Mouse (Mus musculus) hindbrain, postnatal 0 days (tissue): ENCODE measurements around the gene Phrf1. TPM values are rescaled to one million over a fixed set of nuclear protein-coding genes. Genes with fewer than 3 reads are reported as not detected.

Experiments used
- ATAC-seq: fragments of 200-750 bp; cut with Nextera tagmentation; 2 replicates; pipeline ENCODE4 v1.8.0; 2017; ENCODE audit warnings: mild to moderate bottlenecking, moderate TSS enrichment, moderate library complexity
- DNase-seq: peaks from one replicate; pipeline ENCODE4 v3.0.0-alpha.2; 2015; ENCODE audit warnings: low spot score
- H3K27ac ChIP-seq: fragments of 300-500 bp; sonication (generic); 2 replicates; pipeline ENCODE4 v1.5.1; 2014; ENCODE audit warnings: mild to moderate bottlenecking
- H3K27me3 ChIP-seq: fragments of 300-500 bp; sonication (generic); 2 replicates; pipeline ENCODE4 v1.6.1; 2014; ENCODE audit warnings: low read length, mixed read lengths; ENCODE audit not compliant: insufficient read depth
- H3K36me3 ChIP-seq: fragments of 300-500 bp; sonication (generic); 2 replicates; pipeline ENCODE4 v1.6.1; 2014; ENCODE audit warnings: low read length, mixed read lengths; ENCODE audit not compliant: insufficient read depth
- H3K4me1 ChIP-seq: fragments of 300-500 bp; sonication (generic); 2 replicates; pipeline ENCODE4 v1.6.1; 2014; ENCODE audit warnings: antibody characterized with exemption, low read length, mixed read lengths; ENCODE audit not compliant: insufficient read depth
- H3K4me2 ChIP-seq: fragments of 300-500 bp; sonication (generic); 2 replicates; pipeline ENCODE4 v1.6.1; 2014; ENCODE audit warnings: low read depth, mild to moderate bottlenecking, low read length, moderate library complexity, mixed read lengths
- H3K4me3 ChIP-seq: fragments of 300-500 bp; sonication (generic); 2 replicates; pipeline ENCODE4 v1.5.1; 2014; ENCODE audit warnings: low read length
- H3K9ac ChIP-seq: fragments of 300-500 bp; sonication (generic); replicated peaks from 2 replicates; pipeline ENCODE4 v1.6.1; 2014; ENCODE audit warnings: mild to moderate bottlenecking, low read length, moderate library complexity, mixed read lengths
- H3K9me3 ChIP-seq: fragments of 300-500 bp; sonication (generic); 2 replicates; pipeline ENCODE4 v1.6.1; 2016; ENCODE audit warnings: low read length, mixed read lengths
- CTCF ChIP-seq: IDR thresholded peaks from 2 replicates; pipeline ENCODE4 v1.5.1; 2016; ENCODE audit warnings: antibody characterized with exemption, control low read depth, low read depth
- WGBS: fragments of 180-500 bp; shearing (Covaris S2); extraction: QIAGEN DNeasy Blood & Tissue Kit; methylation state at CpG from one replicate; pipeline ENCODE4 v1.1.7; 2014; 5-methylcytosine and 5-hydroxymethylcytosine counted together
- polyA plus RNA-seq: library from polyadenylated mRNA; unstranded; fragments of >200 nt; fragmentation: Nextera tagmentation; extraction: Ambion mirVana; gene quantifications from 2 replicates; pipeline ENCODE4 v1.2.1, GENCODE M21; 2015
- total RNA-seq: library from RNA; depleted of rRNA; stranded (reverse); fragments of >200 nt; gene quantifications from 2 replicates; pipeline ENCODE4 v1.2.3, GENCODE M21; 2014

Gene Phrf1
- total and polyA plus RNA-seq, 2 experiments from 2014 or later, result 38.0 to 56.4 TPM

GRCm38 (mm10) chr7:141264041-141264700 is 35.6 kb downstream of the Phrf1 start:
- H3K4me2 ChIP-seq, result no peak overlapping the region
- no peak overlapping the region for H3K27ac ChIP-seq
- TF ChIP-seq CTCF, result no peak
- peaks cover 48% of the 10 kb centered on the region for H3K36me3 ChIP-seq
- no peaks in the 10 kb centered on the region for H3K4me1 ChIP-seq
- H3K4me3 ChIP-seq, result no peak overlapping the region
- H3K9me3 ChIP-seq, result no peaks in the 10 kb centered on the region
- ATAC-seq (no peak), DNase-seq (no peak)
- WGBS, result 76% methylated on average over 11 of the region's 11 CpGs
- H3K9ac ChIP-seq, result no peak overlapping the region
- H3K27me3 ChIP-seq, result no peaks in the 10 kb centered on the region

DNA sequence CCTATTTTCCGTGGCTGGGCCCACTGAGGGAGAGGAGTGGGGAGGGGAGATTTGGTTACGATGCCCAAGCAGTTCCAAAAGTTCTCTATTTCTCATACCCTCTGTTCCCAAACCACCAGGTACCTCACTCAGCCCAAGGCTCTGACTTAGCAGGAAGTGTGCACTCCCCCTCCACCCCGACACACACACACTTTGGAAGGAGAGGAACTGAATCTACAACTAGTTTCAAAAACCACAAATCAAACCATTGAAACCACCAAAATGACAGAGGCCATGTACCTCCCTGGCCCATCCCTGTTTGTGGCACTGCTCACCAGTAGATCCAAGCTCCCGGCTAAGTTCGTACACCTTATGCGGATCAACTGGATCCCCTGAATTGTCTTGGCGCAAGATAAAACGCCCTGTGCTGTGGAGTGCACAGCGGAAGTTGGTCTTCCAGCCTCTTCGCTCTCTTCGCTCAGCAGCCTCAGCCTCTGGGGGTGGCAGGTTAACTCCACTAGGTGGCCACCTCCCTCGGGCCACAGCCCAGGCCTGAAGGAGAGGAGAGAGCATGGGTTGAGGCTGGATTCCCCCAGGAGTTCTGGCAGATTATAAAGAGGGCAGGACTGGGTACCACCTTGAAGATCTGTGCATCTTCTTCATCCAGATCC is 36.3 kb downstream of the Phrf1 start:
- no peaks in the 10 kb centered on the region for H3K27me3 ChIP-seq
- ATAC-seq, result peak; percentile 52; the same call in 1 of the 2 replicates

DNA sequence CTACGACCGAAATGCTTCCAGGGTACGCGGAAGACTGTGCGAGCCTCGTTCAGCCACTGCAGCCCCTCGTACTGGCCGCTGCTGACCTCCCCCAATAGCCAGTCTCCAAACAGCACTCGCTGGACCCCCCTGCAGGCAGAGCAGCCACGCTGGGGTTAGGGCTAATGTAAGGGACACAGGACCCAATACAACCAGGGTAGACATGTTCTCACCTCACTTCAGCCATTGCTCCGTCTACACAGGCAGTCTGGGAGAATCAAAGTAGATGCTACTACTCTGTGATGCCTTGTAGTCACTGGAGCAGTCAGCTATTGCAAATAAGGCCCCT is 36.8 kb downstream of the Phrf1 start:
- Histone ChIP-seq H3K27me3 (no peaks in the 10 kb centered on the region), H3K9ac (no peak overlapping the region), H3K9me3 (no peaks in the 10 kb centered on the region), H3K4me1 (no peaks in the 10 kb centered on the region), H3K4me2 (peak overlapping the region; percentile 61), H3K27ac (no peak overlapping the region), H3K4me3 (no peak overlapping the region), H3K36me3 (peaks cover 36% of the 10 kb centered on the region)
- ATAC-seq (no peak), DNase-seq (no peak)
- 34% methylated on average over 11 of the region's 11 CpGs for whole genome bisulfite sequencing
- TF ChIP-seq CTCF, result no peak; the same call in 1 of the 2 replicates

More for the DNA sequence above, 36.3 kb downstream of the Phrf1 start:
- no peak overlapping the region for H3K9ac ChIP-seq
- H3K4me1 ChIP-seq, result no peaks in the 10 kb centered on the region
- peak; percentile 61 for TF ChIP-seq CTCF
- no peak overlapping the region for H3K27ac ChIP-seq
- no peaks in the 10 kb centered on the region for H3K9me3 ChIP-seq
- peak overlapping the region; percentile 61; the same call in 1 of the 2 replicates for H3K4me2 ChIP-seq
- DNase-seq, result peak; percentile 36
- no peak overlapping the region for H3K4me3 ChIP-seq
- peaks cover 41% of the 10 kb centered on the region for H3K36me3 ChIP-seq
- 40% methylated on average over 12 of the region's 12 CpGs for WGBS

DNA sequence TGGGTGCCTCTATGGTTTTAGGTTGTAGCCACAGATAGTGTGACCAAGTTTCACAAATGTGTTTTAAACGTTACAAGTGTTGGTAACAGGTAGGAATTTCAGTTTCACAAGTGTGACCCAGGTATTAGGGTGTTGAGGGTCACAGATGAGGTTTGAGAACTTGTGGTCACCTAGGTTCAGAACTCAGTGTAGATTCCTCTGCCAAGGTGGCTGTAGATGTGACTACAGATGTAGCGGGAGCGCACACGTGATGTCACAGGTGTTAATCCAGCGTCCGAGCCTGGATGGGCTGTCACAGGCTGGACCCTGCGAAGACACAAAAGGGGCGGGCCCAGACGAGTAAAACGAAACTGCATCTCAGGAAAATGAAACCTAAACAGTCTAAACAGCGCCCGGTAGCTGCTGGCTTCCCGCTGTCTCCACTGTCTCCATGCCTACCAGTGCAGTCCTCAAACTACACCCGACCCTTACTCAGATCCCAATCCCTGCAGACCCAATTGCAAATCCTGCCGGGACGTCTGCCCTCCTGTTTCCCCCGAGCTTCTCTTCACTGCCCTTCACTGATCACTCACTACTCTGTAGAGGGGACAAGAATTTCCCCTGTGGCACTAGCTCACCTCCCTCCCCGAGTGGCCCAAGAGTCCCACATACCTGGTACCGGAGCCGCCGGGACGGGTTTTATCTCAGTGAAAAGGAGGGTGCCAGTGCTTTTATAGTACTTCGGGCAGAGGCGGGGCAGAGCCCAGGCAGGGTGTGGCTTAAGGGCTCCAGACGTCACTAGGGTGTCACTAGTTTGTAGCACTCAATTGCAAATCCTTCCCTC is 37.4 kb downstream of the Phrf1 start, which contains the start of gene Irf7:
Irf7 (minus strand) TSS at position 743 of the 823 bp plus-strand sequence.
- peak within 1 kb of the TSS; percentile 36 for H3K4me3 ChIP-seq
- H3K4me2 ChIP-seq, result peak within 1 kb of the TSS; percentile 61
- ATAC-seq (peak; percentile 58; the same call in 1 of the 2 replicates), DNase-seq (peak; percentile 40)
- peaks cover 31% of the 10 kb centered on the region for H3K36me3 ChIP-seq
- no peaks in the 10 kb centered on the region for H3K4me1 ChIP-seq
- TF ChIP-seq CTCF, result no peak
- peak within 1 kb of the TSS; percentile 35 for H3K9ac ChIP-seq
- WGBS, result 13% methylated on average over 25 of the region's 25 CpGs
- no peak within 1 kb of the TSS for H3K27ac ChIP-seq
- H3K9me3 ChIP-seq, result no peaks in the 10 kb centered on the region
- no peaks in the 10 kb centered on the region for H3K27me3 ChIP-seq

GRCm38 (mm10) chr7:141268466-141269272 is 40.1 kb downstream of the Phrf1 start:
- Histone ChIP-seq H3K27ac (no peak overlapping the region), H3K4me2 (no peak overlapping the region), H3K36me3 (peaks cover 4% of the 10 kb centered on the region; the same call in 1 of the 2 replicates), H3K27me3 (no peaks in the 10 kb centered on the region), H3K9ac (no peak overlapping the region), H3K9me3 (no peaks in the 10 kb centered on the region), H3K4me3 (no peak overlapping the region), H3K4me1 (no peaks in the 10 kb centered on the region)
- TF ChIP-seq CTCF, result no peak
- DNase-seq (no peak), ATAC-seq (no peak)
- 79% methylated on average over 24 of the region's 24 CpGs for WGBS

DNA sequence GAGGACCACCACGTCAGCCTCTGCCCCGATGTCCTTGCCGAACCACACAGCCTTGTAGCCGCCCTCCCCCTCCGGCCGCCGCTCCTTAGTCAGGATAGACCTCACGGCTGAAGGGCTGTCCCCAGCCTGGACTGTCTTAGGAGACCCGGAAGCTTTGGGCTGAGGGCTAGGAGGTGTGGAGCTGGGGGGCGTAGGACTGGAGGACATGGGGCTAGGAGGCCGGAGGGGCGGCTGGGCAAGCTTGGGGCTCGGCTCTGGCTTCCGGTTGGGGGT is 40.6 kb downstream of the Phrf1 start:
- H3K4me1 ChIP-seq, result no peaks in the 10 kb centered on the region
- no peak overlapping the region for H3K27ac ChIP-seq
- no peaks in the 10 kb centered on the region for H3K27me3 ChIP-seq
- 84% methylated on average over 14 of the region's 14 CpGs for WGBS
- no peak overlapping the region for H3K4me3 ChIP-seq
- no peaks in the 10 kb centered on the region for H3K36me3 ChIP-seq
- no peak overlapping the region for H3K9ac ChIP-seq
- H3K9me3 ChIP-seq, result no peaks in the 10 kb centered on the region
- H3K4me2 ChIP-seq, result no peak overlapping the region
- no peak for TF ChIP-seq CTCF
- ATAC-seq (no peak), DNase-seq (no peak)
